In the genomic region with DNA sequence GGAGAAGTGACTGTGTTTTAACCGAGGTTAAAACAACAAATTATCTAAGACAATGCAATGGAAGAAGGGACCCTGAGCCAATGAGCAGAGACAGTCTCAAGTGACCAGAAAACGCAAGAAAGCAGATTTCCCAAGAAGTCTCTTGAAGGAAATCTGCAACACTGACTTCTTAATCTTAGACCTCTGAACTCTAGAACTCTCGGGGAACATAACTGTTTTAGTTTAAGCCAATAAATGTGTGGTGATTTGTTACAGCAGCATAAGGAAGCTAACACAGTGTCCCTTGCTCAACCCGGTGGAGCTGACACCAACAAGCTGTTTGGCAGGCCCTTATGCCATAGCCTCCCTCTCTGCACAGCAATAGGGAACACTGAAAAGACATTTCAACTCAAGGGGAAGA, we compare ENCODE assay signal across 30 mouse cellular contexts.
A peak's percentile ranks its signal among the peaks of the same experiment; 100 is the strongest.
DNase-seq lines count a peak whose midpoint lies in the region; ATAC-seq and TF ChIP-seq lines count a peak whose summit lies in the region.
"Had no signal": no experiment of that assay in that cellular context is flagged by ENCODE, and none has a peak within 500 bp of the region (broad histone marks: within the 10 kb centered on the region; RNA-seq: fewer than 3 reads in every experiment).

No protein-coding gene starts in this region.

- peak overlapping the region; percentile 37; the same call in 1 of the 2 replicates for H3K27ac ChIP-seq in kidney, embryonic 15.5 days
- no peak overlapping the region for H3K27ac ChIP-seq in lung, embryonic 14.5 days (ENCODE audit: low read depth)
- H3K27ac ChIP-seq in cerebellum, adult 2 months (ENCODE audit: insufficient read depth, low read length) = no peak overlapping the region
- H3K27ac ChIP-seq in midbrain, embryonic 15.5 days = no peak overlapping the region
- no peak overlapping the region for H3K27ac ChIP-seq in hindbrain, embryonic 12.5 days
- H3K27ac ChIP-seq: embryonic facial prominence, embryonic 13.5 days; forebrain, embryonic 10.5 days; forebrain, embryonic 15.5 days; heart, embryonic 10.5 days; heart, embryonic 15.5 days; hindbrain, postnatal 0 days; intestine, embryonic 15.5 days; layer of hippocampus, adult 2 months; left cerebral cortex, adult 2 months; limb, embryonic 10.5 days; limb, embryonic 15.5 days; liver, embryonic 13.5 days; macrophage; midbrain, embryonic 13.5 days had no signal

- TF ChIP-seq POLR2A in cerebellum, adult 2 months (IDR thresholded peaks at IDR 0.05; ENCODE audit: borderline replicate concordance, insufficient read depth, low read length) = no peak

- no peak overlapping the region for H3K4me3 ChIP-seq in kidney, embryonic 15.5 days (replicated peaks)
- no peak overlapping the region for H3K4me3 ChIP-seq in lung, embryonic 14.5 days (ENCODE audit: low read depth, low read length)
- H3K4me3 ChIP-seq in cerebellum, adult 2 months (replicated peaks; ENCODE audit: insufficient read depth, low read depth, low read length) = no peak overlapping the region
- H3K4me3 ChIP-seq in midbrain, embryonic 15.5 days = no peak overlapping the region
- H3K4me3 ChIP-seq in hindbrain, embryonic 12.5 days = no peak overlapping the region
- H3K4me3 ChIP-seq: embryonic facial prominence, embryonic 13.5 days; forebrain, embryonic 10.5 days; forebrain, embryonic 15.5 days; heart, embryonic 10.5 days; heart, embryonic 15.5 days; intestine, embryonic 15.5 days; layer of hippocampus, adult 2 months; left cerebral cortex, adult 2 months; limb, embryonic 10.5 days; limb, embryonic 15.5 days; liver, embryonic 13.5 days; midbrain, embryonic 13.5 days had no signal

- H3K4me1 ChIP-seq in kidney, embryonic 15.5 days = no peaks in the 10 kb centered on the region
- H3K4me1 ChIP-seq in lung, embryonic 14.5 days (ENCODE audit: insufficient read depth) = no peaks in the 10 kb centered on the region
- H3K4me1 ChIP-seq in cerebellum, adult 2 months (ENCODE audit: control insufficient read depth, insufficient read depth, low read length) = no peaks in the 10 kb centered on the region
- no peaks in the 10 kb centered on the region for H3K4me1 ChIP-seq in midbrain, embryonic 15.5 days
- no peaks in the 10 kb centered on the region for H3K4me1 ChIP-seq in hindbrain, embryonic 12.5 days
- H3K4me1 ChIP-seq: forebrain, embryonic 10.5 days; forebrain, embryonic 15.5 days; heart, embryonic 10.5 days; heart, embryonic 15.5 days; intestine, embryonic 15.5 days; limb, embryonic 15.5 days; liver, embryonic 13.5 days; midbrain, embryonic 13.5 days had no signal

- no peak for DNase-seq in kidney, postnatal 36 days
- DNase-seq in kidney, postnatal 10 days = peak; percentile 56
- peak; percentile 67 for DNase-seq in lung, embryonic 14.5 days
- DNase-seq in lung, postnatal 14 days = peak; percentile 16
- DNase-seq in cerebellum, adult 2 months = no peak
- DNase-seq: adrenal gland, postnatal 14 days; cerebellum, adult 11-12 months; cerebellum, postnatal 10 days; gastrocnemius, postnatal 25 days; heart, adult 11 months; liver, embryonic 13.5 days; retina, postnatal 1 day; right cerebral cortex, postnatal 14 days had no signal

- no peaks in the 10 kb centered on the region for H3K27me3 ChIP-seq in kidney, embryonic 15.5 days
- H3K27me3 ChIP-seq in lung, embryonic 14.5 days (ENCODE audit: insufficient read depth, low read length) = no peaks in the 10 kb centered on the region
- H3K27me3 ChIP-seq in cerebellum, adult 2 months (ENCODE audit: control insufficient read depth, insufficient read depth, low read length) = no peaks in the 10 kb centered on the region
- H3K27me3 ChIP-seq in midbrain, embryonic 15.5 days (replicated peaks) = no peaks in the 10 kb centered on the region
- no peaks in the 10 kb centered on the region for H3K27me3 ChIP-seq in hindbrain, embryonic 12.5 days
- H3K27me3 ChIP-seq: embryonic facial prominence, embryonic 13.5 days; forebrain, embryonic 15.5 days; heart, embryonic 15.5 days; intestine, embryonic 15.5 days; limb, embryonic 15.5 days; liver, embryonic 13.5 days; midbrain, embryonic 13.5 days had no signal

- no peaks in the 10 kb centered on the region for H3K36me3 ChIP-seq in kidney, embryonic 15.5 days
- no peaks in the 10 kb centered on the region for H3K36me3 ChIP-seq in lung, embryonic 14.5 days (ENCODE audit: insufficient read depth)
- no peaks in the 10 kb centered on the region for H3K36me3 ChIP-seq in midbrain, embryonic 15.5 days (replicated peaks)
- H3K36me3 ChIP-seq in hindbrain, embryonic 12.5 days = no peaks in the 10 kb centered on the region
- H3K36me3 ChIP-seq: embryonic facial prominence, embryonic 13.5 days; forebrain, embryonic 10.5 days; forebrain, embryonic 15.5 days; heart, embryonic 10.5 days; heart, embryonic 15.5 days; intestine, embryonic 15.5 days; limb, embryonic 10.5 days; limb, embryonic 15.5 days; liver, embryonic 13.5 days; midbrain, embryonic 13.5 days had no signal

- H3K9ac ChIP-seq in kidney, embryonic 15.5 days = no peak overlapping the region
- H3K9ac ChIP-seq in lung, embryonic 14.5 days = no peak overlapping the region
- H3K9ac ChIP-seq in midbrain, embryonic 15.5 days = no peak overlapping the region
- H3K9ac ChIP-seq in hindbrain, embryonic 12.5 days = no peak overlapping the region
- H3K9ac ChIP-seq: embryonic facial prominence, embryonic 13.5 days; forebrain, embryonic 15.5 days; heart, embryonic 15.5 days; intestine, embryonic 15.5 days; limb, embryonic 15.5 days; liver, embryonic 13.5 days; midbrain, embryonic 13.5 days had no signal

- WGBS in kidney, embryonic 15.5 days = 14% methylated on average over 4 of the region's 4 CpGs
- 48% methylated on average over 4 of the region's 4 CpGs for WGBS in lung, embryonic 14.5 days
- 74% methylated on average over 4 of the region's 4 CpGs for WGBS in cerebellum, adult 2 months
- WGBS in midbrain, embryonic 15.5 days = 86% methylated on average over 4 of the region's 4 CpGs
- WGBS in hindbrain, embryonic 12.5 days = 76% methylated on average over 4 of the region's 4 CpGs

- H3K9me3 ChIP-seq in kidney, embryonic 15.5 days (replicated peaks) = no peaks in the 10 kb centered on the region
- no peaks in the 10 kb centered on the region for H3K9me3 ChIP-seq in lung, embryonic 14.5 days (ENCODE audit: low read depth, low read length)
- no peaks in the 10 kb centered on the region for H3K9me3 ChIP-seq in midbrain, embryonic 15.5 days
- H3K9me3 ChIP-seq in hindbrain, embryonic 12.5 days (replicated peaks) = no peaks in the 10 kb centered on the region
- H3K9me3 ChIP-seq: embryonic facial prominence, embryonic 13.5 days; forebrain, embryonic 10.5 days; forebrain, embryonic 15.5 days; heart, embryonic 10.5 days; heart, embryonic 15.5 days; intestine, embryonic 15.5 days; limb, embryonic 10.5 days; limb, embryonic 15.5 days; liver, embryonic 13.5 days; midbrain, embryonic 13.5 days had no signal

- TF ChIP-seq CTCF in lung, embryonic 14.5 days (IDR thresholded peaks at IDR 0.05; ENCODE audit: low read depth) = no peak
- TF ChIP-seq CTCF in cerebellum, adult 2 months (IDR thresholded peaks at IDR 0.05; ENCODE audit: borderline replicate concordance, insufficient read depth, low read depth, low read length) = no peak

- ATAC-seq in kidney, embryonic 15.5 days (replicated peaks; ENCODE audit: low FRiP score) = peak; percentile 54
- peak; percentile 49; the same call in 1 of the 2 replicates for ATAC-seq in lung, embryonic 14.5 days (ENCODE audit: insufficient read depth)
- no peak for ATAC-seq in midbrain, embryonic 15.5 days (replicated peaks)
- ATAC-seq in hindbrain, embryonic 12.5 days (ENCODE audit: low FRiP score) = no peak
- ATAC-seq: forebrain, embryonic 15.5 days; hindbrain, postnatal 0 days; intestine, embryonic 15.5 days; midbrain, embryonic 13.5 days; Patski had no signal

- no peak overlapping the region for H3K4me2 ChIP-seq in kidney, embryonic 15.5 days
- no peak overlapping the region for H3K4me2 ChIP-seq in lung, embryonic 14.5 days
- no peak overlapping the region for H3K4me2 ChIP-seq in midbrain, embryonic 15.5 days
- no peak overlapping the region for H3K4me2 ChIP-seq in hindbrain, embryonic 12.5 days (replicated peaks)
- H3K4me2 ChIP-seq: embryonic facial prominence, embryonic 13.5 days; forebrain, embryonic 15.5 days; heart, embryonic 15.5 days; intestine, embryonic 15.5 days; limb, embryonic 15.5 days; liver, embryonic 13.5 days; midbrain, embryonic 13.5 days had no signal

Comparison
In these comparisons a context has a peak if more than half of its experiments do, and no peak if none do; other contexts are left out.
1. DNase-seq: peak in kidney, postnatal 10 days (single experiment), lung, embryonic 14.5 days (single experiment) and lung, postnatal 14 days (single experiment); none in kidney, postnatal 36 days (0 of 2) and cerebellum, adult 2 months (0 of 2).
2. ATAC-seq: peak in kidney, embryonic 15.5 days (single experiment) and lung, embryonic 14.5 days (single experiment); none in midbrain, embryonic 15.5 days (single experiment) and hindbrain, embryonic 12.5 days (single experiment).